Mouse (Mus musculus): Measurements from ENCODE around the gene S100a6. TPM values are rescaled to one million over a fixed set of nuclear protein-coding genes. Genes with fewer than 3 reads are reported as not detected.

S100a6 gene
- polyA plus RNA-seq, 1 experiment from 2014 or later = 84.2 TPM

DNA sequence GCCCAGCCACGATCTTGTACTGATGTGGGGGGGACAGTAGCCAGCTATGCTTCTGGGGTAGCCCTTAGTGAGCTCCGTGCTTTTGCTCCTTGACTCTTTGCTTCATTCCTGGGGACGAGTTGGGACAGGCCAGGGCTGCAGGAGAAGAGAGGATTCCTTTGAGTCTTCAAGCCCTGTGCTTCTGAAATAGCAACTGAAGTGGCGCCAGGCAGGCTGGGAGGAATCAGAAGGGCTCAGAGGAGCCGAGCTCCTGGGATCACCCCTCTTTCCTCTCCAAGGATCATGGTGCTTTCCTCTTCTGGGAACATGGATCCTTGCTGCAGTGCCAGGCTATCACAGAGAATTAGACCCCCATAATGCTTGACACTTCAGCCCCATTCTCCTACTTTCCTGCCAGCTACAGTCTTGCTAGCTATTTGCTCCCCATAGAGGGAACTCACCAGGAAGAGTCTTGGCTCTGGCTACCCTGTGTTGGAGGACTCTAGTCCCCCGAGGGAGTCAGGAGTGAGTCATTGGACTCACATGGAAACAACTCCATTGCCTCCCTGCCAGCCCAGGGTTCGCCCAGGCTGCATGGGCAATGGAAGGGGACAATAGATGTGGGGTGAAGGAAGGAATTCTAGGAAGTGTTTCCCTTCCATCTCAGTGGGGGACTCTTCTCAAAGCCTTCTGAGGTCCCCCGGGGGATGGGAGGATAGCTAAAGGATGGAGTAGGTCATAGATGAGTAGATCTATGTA lies 12.1 kb upstream of the S100a6 start:
- Histone ChIP-seq H3K36me3 (ENCODE audit: insufficient read depth) (no peaks in the 10 kb centered on the region), H3K4me2 (no peak overlapping the region), H3K27me3 (ENCODE audit: insufficient read depth, low read length) (no peaks in the 10 kb centered on the region), H3K27ac (ENCODE audit: low read depth) (no peak overlapping the region), H3K9ac (no peak overlapping the region), H3K9me3 (ENCODE audit: low read depth, low read length) (no peaks in the 10 kb centered on the region), H3K4me3 (ENCODE audit: low read depth, low read length) (no peak overlapping the region), H3K4me1 (ENCODE audit: insufficient read depth) (peaks cover 17% of the 10 kb centered on the region)
- WGBS = 71% methylated on average over 8 of the region's 8 CpGs
- TF ChIP-seq CTCF (IDR thresholded peaks at IDR 0.05; ENCODE audit: low read depth) = no peak
- ATAC-seq (ENCODE audit: insufficient read depth) (no peak), DNase-seq (no peak)

DNA sequence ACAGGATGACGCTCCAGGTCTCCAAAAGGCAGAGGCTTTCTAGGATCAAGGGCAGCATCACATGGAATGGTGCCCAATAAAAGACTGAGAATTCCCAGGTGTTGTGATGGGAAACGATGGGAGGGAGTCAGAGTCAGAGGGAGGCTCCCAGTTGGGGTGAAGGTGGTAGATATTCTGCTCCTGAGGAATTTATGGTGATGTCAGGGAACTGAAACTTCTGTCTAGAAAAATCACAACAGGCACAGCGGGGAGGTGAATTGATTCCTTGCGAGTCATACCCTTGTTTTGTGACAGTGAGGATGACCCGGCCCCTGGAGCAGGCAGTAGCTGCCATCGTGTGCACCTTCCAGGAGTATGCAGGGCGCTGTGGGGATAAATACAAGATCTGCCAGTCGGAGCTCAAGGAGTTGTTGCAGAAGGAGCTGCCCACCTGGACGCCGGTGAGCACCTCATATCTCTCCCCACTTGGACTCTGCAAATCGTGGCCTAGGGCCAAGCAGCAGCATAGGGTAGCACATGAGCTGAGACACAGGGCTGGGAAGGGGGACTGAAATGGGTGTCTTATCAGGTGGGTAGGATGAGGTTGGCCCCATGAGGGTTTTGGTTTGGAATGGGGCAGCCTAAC lies 11.1 kb upstream of the S100a6 start, which contains the start of gene Gm42674:
Gene Gm42674, plus strand, starts transcription at position 419 of the 625 bp plus-strand sequence.
- no peak within 1 kb of the TSS for H3K4me2 ChIP-seq
- H3K27me3 ChIP-seq (ENCODE audit: insufficient read depth, low read length) = no peaks in the 10 kb centered on the region
- H3K4me1 ChIP-seq (ENCODE audit: insufficient read depth) = peaks cover 22% of the 10 kb centered on the region
- H3K9ac ChIP-seq = no peak within 1 kb of the TSS
- H3K36me3 ChIP-seq (ENCODE audit: insufficient read depth) = no peaks in the 10 kb centered on the region
- no peaks in the 10 kb centered on the region for H3K9me3 ChIP-seq (ENCODE audit: low read depth, low read length)
- ATAC-seq (ENCODE audit: insufficient read depth) = no peak
- TF ChIP-seq CTCF (IDR thresholded peaks at IDR 0.05; ENCODE audit: low read depth) = no peak
- 74% methylated on average over 11 of the region's 11 CpGs for WGBS
- H3K27ac ChIP-seq (ENCODE audit: low read depth) = no peak within 1 kb of the TSS
- no peak within 1 kb of the TSS for H3K4me3 ChIP-seq (ENCODE audit: low read depth, low read length)
- DNase-seq = no peak

DNA sequence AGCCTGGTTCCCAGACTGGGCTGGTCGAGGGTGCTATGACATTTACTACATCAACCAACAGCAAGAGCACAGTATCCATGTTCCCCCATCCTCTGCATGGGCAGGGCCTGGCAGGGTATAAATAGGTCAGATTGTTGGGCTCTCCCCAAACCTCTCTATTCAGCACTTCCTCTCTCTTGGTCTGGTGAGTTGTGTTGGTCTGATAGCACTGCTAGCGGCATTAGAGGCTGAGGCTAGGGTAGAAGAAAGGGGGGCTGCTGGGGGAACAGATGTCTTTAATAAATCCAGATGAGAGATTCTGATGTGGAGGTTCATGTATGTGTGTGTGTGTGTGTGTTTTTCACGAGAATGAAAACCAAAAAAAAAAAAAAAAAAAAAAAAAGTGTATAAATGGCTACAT lies 9.1 kb upstream of the S100a6 start, which contains the start of gene S100a4:
Gene S100a4, plus strand, starts transcription at position 149 of the 400 bp plus-strand sequence.
- H3K4me1 ChIP-seq (ENCODE audit: insufficient read depth) = peaks cover 22% of the 10 kb centered on the region
- H3K27ac ChIP-seq (ENCODE audit: low read depth) = peak within 1 kb of the TSS; percentile 58
- no peak within 1 kb of the TSS for H3K4me2 ChIP-seq
- DNase-seq (peak; percentile 23), ATAC-seq (ENCODE audit: insufficient read depth) (peak; percentile 22; the same call in 1 of the 2 replicates)
- H3K4me3 ChIP-seq (ENCODE audit: low read depth, low read length) = no peak within 1 kb of the TSS
- no peak for TF ChIP-seq CTCF (IDR thresholded peaks at IDR 0.05; ENCODE audit: low read depth)
- no peaks in the 10 kb centered on the region for H3K27me3 ChIP-seq (ENCODE audit: insufficient read depth, low read length)
- H3K36me3 ChIP-seq (ENCODE audit: insufficient read depth) = no peaks in the 10 kb centered on the region
- 39% methylated on average over 3 of the region's 3 CpGs for WGBS
- no peaks in the 10 kb centered on the region for H3K9me3 ChIP-seq (ENCODE audit: low read depth, low read length)
- no peak within 1 kb of the TSS for H3K9ac ChIP-seq

DNA sequence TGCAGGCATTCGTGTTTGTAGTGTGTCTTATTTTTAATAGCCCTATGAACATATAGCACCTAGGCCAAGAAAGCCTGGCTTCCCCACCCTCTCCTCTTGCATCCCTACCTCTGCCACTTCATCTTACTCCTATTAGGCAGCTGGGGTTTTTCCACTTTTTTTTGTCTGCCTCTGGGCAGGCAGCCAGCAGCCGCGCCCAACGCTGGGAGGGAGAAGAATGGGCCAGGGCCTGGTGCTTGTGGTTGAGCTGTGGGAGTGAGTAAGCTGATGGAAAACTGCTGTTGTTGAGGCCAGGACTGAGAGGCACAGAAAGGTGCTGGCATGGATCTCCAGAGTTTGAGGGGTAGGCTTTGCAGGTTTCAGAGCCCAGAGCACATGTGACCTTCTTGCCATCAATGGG lies 8.3 kb upstream of the S100a6 start:
- no peaks in the 10 kb centered on the region for H3K9me3 ChIP-seq (ENCODE audit: low read depth, low read length)
- H3K4me2 ChIP-seq = no peak overlapping the region
- no peak overlapping the region for H3K9ac ChIP-seq
- no peaks in the 10 kb centered on the region for H3K36me3 ChIP-seq (ENCODE audit: insufficient read depth)
- WGBS = 22% methylated on average over 4 of the region's 4 CpGs
- ATAC-seq (ENCODE audit: insufficient read depth) (peak; percentile 90), DNase-seq (peak; percentile 92)
- H3K4me1 ChIP-seq (ENCODE audit: insufficient read depth) = peaks cover 22% of the 10 kb centered on the region
- peak overlapping the region; percentile 58 for H3K27ac ChIP-seq (ENCODE audit: low read depth)
- no peak overlapping the region for H3K4me3 ChIP-seq (ENCODE audit: low read depth, low read length)
- no peaks in the 10 kb centered on the region for H3K27me3 ChIP-seq (ENCODE audit: insufficient read depth, low read length)
- TF ChIP-seq CTCF (IDR thresholded peaks at IDR 0.05; ENCODE audit: low read depth) = no peak

DNA sequence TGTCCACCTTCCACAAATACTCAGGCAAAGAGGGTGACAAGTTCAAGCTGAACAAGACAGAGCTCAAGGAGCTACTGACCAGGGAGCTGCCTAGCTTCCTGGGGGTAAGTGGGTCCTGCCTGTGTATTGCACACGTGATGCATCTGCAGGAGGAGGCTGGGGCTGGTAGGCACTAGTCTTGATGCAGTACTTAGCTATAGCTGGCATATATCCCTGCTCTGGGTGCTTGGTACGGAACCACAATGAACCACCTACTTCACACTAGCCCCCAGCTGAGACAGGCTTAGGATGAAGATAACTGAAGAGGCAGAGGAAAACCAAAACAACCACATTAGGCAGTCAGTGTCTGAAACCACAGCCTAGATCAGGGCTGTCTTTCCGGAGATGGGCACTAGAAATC lies 7.6 kb upstream of the S100a6 start:
- no peaks in the 10 kb centered on the region for H3K27me3 ChIP-seq (ENCODE audit: insufficient read depth, low read length)
- H3K36me3 ChIP-seq (ENCODE audit: insufficient read depth) = no peaks in the 10 kb centered on the region
- peak overlapping the region; percentile 58 for H3K27ac ChIP-seq (ENCODE audit: low read depth)
- no peak overlapping the region for H3K4me2 ChIP-seq
- ATAC-seq (ENCODE audit: insufficient read depth) (0 out of 2 replicates have a peak, but pooled peaks have one; percentile 11), DNase-seq (no peak)
- peaks cover 22% of the 10 kb centered on the region for H3K4me1 ChIP-seq (ENCODE audit: insufficient read depth)
- no peak for TF ChIP-seq CTCF (IDR thresholded peaks at IDR 0.05; ENCODE audit: low read depth)
- WGBS = 81% methylated on average over 3 of the region's 3 CpGs
- no peak overlapping the region for H3K9ac ChIP-seq
- H3K4me3 ChIP-seq (ENCODE audit: low read depth, low read length) = no peak overlapping the region
- no peaks in the 10 kb centered on the region for H3K9me3 ChIP-seq (ENCODE audit: low read depth, low read length)

DNA sequence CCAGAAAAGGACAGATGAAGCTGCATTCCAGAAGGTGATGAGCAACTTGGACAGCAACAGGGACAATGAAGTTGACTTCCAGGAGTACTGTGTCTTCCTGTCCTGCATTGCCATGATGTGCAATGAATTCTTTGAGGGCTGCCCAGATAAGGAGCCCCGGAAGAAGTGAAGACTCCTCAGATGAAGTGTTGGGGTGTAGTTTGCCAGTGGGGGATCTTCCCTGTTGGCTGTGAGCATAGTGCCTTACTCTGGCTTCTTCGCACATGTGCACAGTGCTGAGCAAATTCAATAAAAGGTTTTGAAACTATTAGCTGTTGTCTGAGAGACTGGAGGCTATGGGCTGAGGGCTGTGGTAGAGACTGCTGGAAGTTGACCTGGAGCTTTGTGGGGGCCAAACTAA lies 6.9 kb upstream of the S100a6 start:
- H3K36me3 ChIP-seq (ENCODE audit: insufficient read depth) = no peaks in the 10 kb centered on the region
- ATAC-seq (ENCODE audit: insufficient read depth) (no peak), DNase-seq (no peak)
- no peaks in the 10 kb centered on the region for H3K9me3 ChIP-seq (ENCODE audit: low read depth, low read length)
- no peaks in the 10 kb centered on the region for H3K27me3 ChIP-seq (ENCODE audit: insufficient read depth, low read length)
- no peak overlapping the region for H3K4me2 ChIP-seq
- WGBS = 59% methylated on average over 2 of the region's 2 CpGs
- no peak for TF ChIP-seq CTCF (IDR thresholded peaks at IDR 0.05; ENCODE audit: low read depth)
- H3K4me1 ChIP-seq (ENCODE audit: insufficient read depth) = peaks cover 22% of the 10 kb centered on the region
- no peak overlapping the region for H3K4me3 ChIP-seq (ENCODE audit: low read depth, low read length)
- H3K27ac ChIP-seq (ENCODE audit: low read depth) = peak overlapping the region; percentile 61
- no peak overlapping the region for H3K9ac ChIP-seq

DNA sequence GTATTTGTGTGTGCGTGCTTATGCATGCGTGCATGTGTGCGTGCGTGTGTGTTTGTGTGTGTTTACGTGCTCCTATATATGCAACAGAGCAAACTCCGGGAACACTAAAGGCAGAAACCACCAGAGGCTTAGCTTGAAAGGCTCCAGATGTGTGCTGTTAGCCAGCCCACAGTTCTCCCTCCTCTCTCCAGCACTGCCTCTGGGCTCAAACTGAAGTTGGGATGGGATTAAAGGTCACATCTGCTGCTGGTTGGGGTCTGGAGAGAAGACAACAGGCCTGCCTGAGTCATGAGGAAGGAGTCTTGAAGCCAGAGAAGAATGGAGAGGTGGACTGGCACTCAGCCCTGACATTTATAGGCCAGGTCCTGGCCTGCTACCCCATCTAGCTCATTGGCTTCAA lies 6.5 kb upstream of the S100a6 start:
- Histone ChIP-seq H3K9ac (no peak overlapping the region), H3K4me3 (ENCODE audit: low read depth, low read length) (no peak overlapping the region), H3K36me3 (ENCODE audit: insufficient read depth) (no peaks in the 10 kb centered on the region), H3K4me2 (no peak overlapping the region), H3K4me1 (ENCODE audit: insufficient read depth) (peaks cover 22% of the 10 kb centered on the region), H3K27me3 (ENCODE audit: insufficient read depth, low read length) (no peaks in the 10 kb centered on the region), H3K9me3 (ENCODE audit: low read depth, low read length) (no peaks in the 10 kb centered on the region), H3K27ac (ENCODE audit: low read depth) (peak overlapping the region; percentile 61)
- TF ChIP-seq CTCF (IDR thresholded peaks at IDR 0.05; ENCODE audit: low read depth) = no peak
- DNase-seq (peak; percentile 60), ATAC-seq (ENCODE audit: insufficient read depth) (peak; percentile 30; the same call in 1 of the 2 replicates)
- WGBS = 58% methylated on average over 6 of the region's 6 CpGs
